Comparison of ENCODE assay signal across 9 mouse cellular contexts in genomic region chr17:12039188-12039587, GRCm38 (mm10).
DNase-seq lines count a peak whose midpoint lies in the region; ATAC-seq and TF ChIP-seq lines count a peak whose summit lies in the region.
"Had no signal": no experiment of that assay in that cellular context is flagged by ENCODE, and none has a peak within 500 bp of the region (broad histone marks: within the 10 kb centered on the region; RNA-seq: fewer than 3 reads in every experiment).

No protein-coding gene starts in this region.

- TF ChIP-seq CTCF in G1E (IDR thresholded peaks at IDR 0.05; ENCODE audit: low read depth, low read length) = peak; percentile 97
- TF ChIP-seq CTCF in lung, embryonic 14.5 days (IDR thresholded peaks at IDR 0.05; ENCODE audit: low read depth) = peak; percentile 99

- no peak overlapping the region; the same call in 1 of the 2 replicates for H3K4me3 ChIP-seq in G1E (ENCODE audit: low read depth, low read length)
- H3K4me3 ChIP-seq in forebrain, embryonic 14.5 days (ENCODE audit: low read depth, low read length) = no peak overlapping the region
- H3K4me3 ChIP-seq in lung, embryonic 14.5 days (ENCODE audit: low read depth, low read length) = no peak overlapping the region
- H3K4me3 ChIP-seq: midbrain, embryonic 12.5 days had no signal

- peaks cover 76% of the 10 kb centered on the region for H3K4me1 ChIP-seq in G1E (ENCODE audit: insufficient read depth, low read depth, low read length)
- H3K4me1 ChIP-seq in forebrain, embryonic 14.5 days (ENCODE audit: control insufficient read depth, insufficient read depth, low read length) = no peaks in the 10 kb centered on the region
- no peaks in the 10 kb centered on the region for H3K4me1 ChIP-seq in lung, embryonic 14.5 days (ENCODE audit: insufficient read depth)

- no peak overlapping the region for H3K4me2 ChIP-seq in forebrain, embryonic 14.5 days (ENCODE audit: low read length)
- H3K4me2 ChIP-seq in lung, embryonic 14.5 days = no peak overlapping the region
- H3K4me2 ChIP-seq: midbrain, embryonic 12.5 days had no signal

- no peak overlapping the region for H3K27ac ChIP-seq in forebrain, embryonic 14.5 days (ENCODE audit: low read depth, low read length)
- no peak overlapping the region for H3K27ac ChIP-seq in lung, embryonic 14.5 days (ENCODE audit: low read depth)
- H3K27ac ChIP-seq: midbrain, embryonic 12.5 days had no signal

- intact Hi-C loops in heart, postnatal 10 days (cut with DNase I) = loop anchor here (1.0 to 5.0 kb wide), 3 partner anchors 78 to 278 kb away; partner anchors contain the start of genes Agpat4 and Map3k4

- no peak overlapping the region for H3K9ac ChIP-seq in forebrain, embryonic 14.5 days (ENCODE audit: low read length)
- H3K9ac ChIP-seq in lung, embryonic 14.5 days = no peak overlapping the region
- H3K9ac ChIP-seq: midbrain, embryonic 12.5 days had no signal

- peaks cover 2% of the 10 kb centered on the region; the same call in 1 of the 2 replicates for H3K27me3 ChIP-seq in G1E (ENCODE audit: insufficient read depth, low read length)
- H3K27me3 ChIP-seq in forebrain, embryonic 14.5 days (replicated peaks; ENCODE audit: control insufficient read depth, insufficient read depth, low read length) = no peaks in the 10 kb centered on the region
- H3K27me3 ChIP-seq in lung, embryonic 14.5 days (ENCODE audit: insufficient read depth, low read length) = peaks cover 3% of the 10 kb centered on the region; the same call in 1 of the 2 replicates

- H3K9me3 ChIP-seq in G1E (replicated peaks) = no peaks in the 10 kb centered on the region
- no peaks in the 10 kb centered on the region for H3K9me3 ChIP-seq in forebrain, embryonic 14.5 days (replicated peaks; ENCODE audit: control insufficient read depth, low read length)
- no peaks in the 10 kb centered on the region for H3K9me3 ChIP-seq in lung, embryonic 14.5 days (ENCODE audit: low read depth, low read length)
- H3K9me3 ChIP-seq: midbrain, embryonic 12.5 days had no signal

- WGBS in forebrain, embryonic 14.5 days = 2% methylated on average over 9 of the region's 9 CpGs
- WGBS in lung, embryonic 14.5 days = 2% methylated on average over 9 of the region's 9 CpGs

- 0 out of 2 replicates have a peak, but pooled peaks have one; percentile 17 for ATAC-seq in G1E (ENCODE audit: extremely low read depth, insufficient number of reproducible peaks, low FRiP score, poor library complexity, severe bottlenecking)
- ATAC-seq in forebrain, embryonic 14.5 days = 0 out of 2 replicates have a peak, but pooled peaks have one; percentile 40
- peak; percentile 70 for ATAC-seq in lung, embryonic 14.5 days (ENCODE audit: insufficient read depth)

- H3K36me3 ChIP-seq in G1E (replicated peaks) = no peaks in the 10 kb centered on the region
- no peaks in the 10 kb centered on the region for H3K36me3 ChIP-seq in forebrain, embryonic 14.5 days (ENCODE audit: control insufficient read depth, insufficient read depth, low read length)
- no peaks in the 10 kb centered on the region for H3K36me3 ChIP-seq in lung, embryonic 14.5 days (ENCODE audit: insufficient read depth)
- H3K36me3 ChIP-seq: midbrain, embryonic 12.5 days had no signal

- peak; percentile 69 for DNase-seq in G1E (ENCODE audit: low spot score)
- DNase-seq in c-Kit-positive CD71-positive TER-119-positive erythroid progenitor cells, embryonic 14.5 days (ENCODE audit: low spot score) = peak; percentile 88
- peak; percentile 87 for DNase-seq in forebrain, embryonic 14.5 days (ENCODE audit: low spot score)
- DNase-seq in heart, postnatal 10 days = peak; percentile 80 to 91
- DNase-seq in layer of hippocampus, adult 8-10 months (ENCODE audit: low spot score in 2 of 2) = peak; percentile 76 to 89
- DNase-seq in lung, embryonic 14.5 days = peak; percentile 93
- DNase-seq in retina, embryonic 14.5 days (ENCODE audit: low spot score) = peak; percentile 86
- peak; percentile 61 to 69 for DNase-seq in thymus, postnatal 36 days

Comparison
In these comparisons a context has a peak if more than half of its experiments do, and no peak if none do; other contexts are left out.
1. ATAC-seq: peak in every context shown above with its lines; median percentile 70 in lung, embryonic 14.5 days; 40 in forebrain, embryonic 14.5 days; 17 in G1E.